Mouse (Mus musculus) adrenal gland, postnatal 4 days (tissue): ENCODE results near the gene Ppp1ca. TPM values are rescaled to one million over a fixed set of nuclear protein-coding genes. Genes with fewer than 3 reads are reported as not detected.
A peak's percentile ranks its signal among the peaks of the same experiment; 100 is the strongest.

Experiments
- DNase-seq, 2 experiments: peaks; one replicate each; pipeline ENCODE4 v3.0.0; 2021 to 2022; ENCODE audit warnings: low spot score in 2 of 2, mixed read lengths in 2 of 2
- long read RNA-seq, 2 experiments: library from polyadenylated mRNA; stranded (forward); transcript quantifications; one replicate each; pipeline ENCODE4 v2.0.0; 2021
- total RNA-seq, 2 experiments: library from RNA; stranded (reverse); gene quantifications; 2 replicates each; pipeline ENCODE4 v1.2.3; 2021

Gene Ppp1ca
- total RNA-seq = 100 to 1,000 TPM; 464 to 467 TPM
- long read RNA-seq, experiment 1, transcript Ppp1ca-201 (7 exons, 1,473 nt) = major isoform, 500 of 552 reads
- long read RNA-seq, experiment 1, partial matches to known transcripts = 30 of 552 reads
- long read RNA-seq, experiment 1, other reads (novel, unspliced or antisense) = 19 of 552 reads
- long read RNA-seq, experiment 2, transcript Ppp1ca-201 (7 exons, 1,473 nt) = major isoform, 613 of 685 reads
- long read RNA-seq, experiment 2, partial matches to known transcripts = 34 of 685 reads
- long read RNA-seq, experiment 2, other reads (novel, unspliced or antisense) = 37 of 685 reads

GRCm38 (mm10) chr19:4191528-4192250 lies at the start of gene Ppp1ca:
TSS of gene Ppp1ca (plus strand) at chr19:4192065.
- DNase-seq = peak; percentile 95 to 96

DNA sequence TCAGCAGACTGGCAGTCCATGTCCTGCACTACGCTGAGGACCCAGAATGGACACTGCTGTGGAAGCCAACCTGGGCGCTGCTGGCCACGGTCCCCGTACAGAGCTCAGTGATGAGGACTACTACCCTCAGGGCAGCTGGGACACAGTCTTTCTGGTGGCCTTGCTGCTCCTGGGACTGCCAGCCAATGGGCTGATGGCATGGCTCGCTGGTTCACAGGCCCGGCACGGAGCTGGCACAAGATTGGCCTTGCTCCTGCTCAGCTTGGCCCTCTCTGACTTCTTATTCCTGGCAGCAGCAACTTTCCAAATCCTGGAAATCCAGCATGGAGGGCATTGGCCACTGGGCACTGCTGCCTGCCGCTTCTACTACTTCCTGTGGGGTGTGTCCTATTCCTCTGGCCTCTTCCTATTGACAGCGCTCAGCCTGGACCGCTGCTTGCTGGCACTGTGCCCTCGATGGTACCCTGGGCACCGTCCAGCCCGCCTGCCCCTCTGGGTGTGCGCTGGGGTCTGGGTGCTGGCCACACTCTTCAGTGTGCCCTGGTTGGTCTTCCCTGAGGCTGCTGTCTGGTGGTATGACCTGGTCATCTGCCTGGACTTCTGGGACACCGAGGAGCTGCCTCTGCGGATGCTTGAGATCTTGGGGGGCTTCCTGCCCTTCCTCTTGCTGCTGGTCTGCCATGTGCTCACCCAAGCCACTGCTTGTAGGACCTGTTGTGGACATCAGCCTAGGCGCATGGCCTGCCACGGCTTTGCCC lies 49.3 kb upstream of the Ppp1ca start:
- DNase-seq = no peak

- no peak for DNase-seq
These were observed 48.1 kb upstream of the Ppp1ca start, which contains the start of gene Cabp4 for GRCm38 (mm10) chr19:4143759-4144268. TSS of gene Cabp4 (minus strand) at chr19:4144033.

DNA sequence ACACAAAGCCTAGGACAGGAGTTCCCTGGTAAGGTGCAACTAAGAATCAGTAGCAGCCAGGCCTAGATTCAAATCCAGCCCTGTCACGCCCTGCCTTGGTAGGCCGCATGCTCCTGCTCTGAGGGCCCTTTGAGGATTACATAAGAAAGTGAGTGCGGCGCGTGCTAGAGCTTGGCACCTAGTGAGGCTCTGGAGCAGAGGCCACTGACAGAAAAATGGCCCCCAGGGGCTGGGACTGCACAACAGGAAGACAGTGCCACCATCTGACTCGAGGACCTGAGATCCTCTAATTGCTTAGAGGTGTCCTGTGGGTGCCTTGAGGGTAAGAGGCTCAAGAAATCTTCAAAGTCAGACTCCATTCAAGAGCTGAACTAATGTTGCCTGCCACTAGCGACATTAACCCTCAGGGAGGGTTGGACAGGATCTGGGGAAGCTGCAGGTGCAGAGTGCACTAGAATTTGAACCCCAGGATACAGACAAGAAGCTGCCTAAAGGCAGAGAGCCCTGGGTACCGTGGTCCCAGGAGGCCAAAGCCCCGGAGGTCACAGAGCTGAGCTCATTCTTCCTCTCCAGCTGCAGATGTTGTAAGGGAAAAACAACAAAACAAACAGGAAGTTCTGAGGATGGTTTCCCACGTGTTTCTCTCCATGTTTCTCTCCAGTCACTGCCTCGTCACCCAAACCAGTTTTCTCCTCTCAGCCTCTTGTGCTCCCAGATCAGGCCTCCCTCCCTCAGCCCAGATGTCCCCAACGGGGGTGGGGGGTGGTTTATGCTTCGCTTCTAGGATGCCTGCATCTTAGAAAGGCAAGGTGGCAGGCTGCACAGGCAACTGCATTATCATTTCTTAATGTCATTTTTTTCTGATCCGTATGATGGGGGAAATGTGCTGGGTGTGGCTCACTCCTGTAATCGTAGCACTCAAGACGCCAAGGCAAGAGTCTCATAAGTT lies 47.0 kb upstream of the Ppp1ca start:
- DNase-seq = no peak

- DNase-seq = no peak
These were observed 45.9 kb upstream of the Ppp1ca start for GRCm38 (mm10) chr19:4145936-4146335.

DNA sequence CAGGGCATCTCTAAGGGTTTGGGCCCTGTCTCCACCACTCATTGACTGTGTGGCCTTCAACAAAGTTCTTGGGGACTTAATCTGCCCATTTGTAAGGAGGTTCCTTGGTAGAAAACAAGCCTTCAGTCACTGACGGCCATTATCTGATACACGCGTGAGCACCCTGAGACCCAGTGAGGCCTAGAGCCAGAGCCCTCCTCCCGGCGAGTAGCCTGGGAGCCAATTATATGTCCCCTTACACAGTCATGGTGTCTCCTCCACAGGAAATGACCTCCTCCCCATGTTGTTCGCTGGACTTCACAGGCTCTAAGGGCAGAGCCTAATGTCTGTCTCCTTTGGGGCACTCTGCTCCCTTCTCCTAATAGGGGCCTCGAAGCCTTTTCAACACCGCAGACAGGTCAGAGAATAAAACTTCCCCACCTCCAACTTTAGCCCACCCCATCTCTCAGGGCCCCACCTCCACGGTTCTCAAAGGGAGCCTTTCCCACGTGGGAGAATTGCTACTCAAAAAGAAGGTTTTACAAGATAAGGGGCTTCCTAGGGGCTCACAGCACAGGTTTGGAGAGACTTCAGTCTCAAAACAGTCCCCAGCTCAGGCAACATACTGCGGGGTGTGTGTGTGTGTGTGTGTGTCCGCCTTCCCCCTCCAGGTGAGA lies 45.4 kb upstream of the Ppp1ca start:
- no peak for DNase-seq

DNA sequence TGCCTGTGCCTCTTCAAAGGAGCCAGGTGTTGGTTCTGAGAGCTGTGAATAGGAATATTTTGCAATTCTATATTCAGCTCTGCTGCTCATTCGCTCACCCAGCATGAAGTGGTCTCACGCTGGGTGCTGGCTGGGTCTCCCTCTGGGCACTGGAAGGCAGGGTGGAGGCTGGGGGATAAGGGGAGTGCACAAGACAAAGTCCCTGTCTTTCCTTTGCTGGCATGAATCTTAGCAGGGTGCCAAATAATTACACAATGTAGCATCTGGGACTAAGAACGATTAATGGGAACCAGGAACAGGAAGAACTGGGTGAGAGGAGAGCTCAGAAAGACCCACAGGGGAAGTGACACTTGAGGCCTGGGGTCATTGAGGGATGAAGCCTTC lies 44.9 kb upstream of the Ppp1ca start:
- DNase-seq = no peak

- no peak for DNase-seq
These were observed 43.9 kb upstream of the Ppp1ca start for GRCm38 (mm10) chr19:4147782-4148490.

DNA sequence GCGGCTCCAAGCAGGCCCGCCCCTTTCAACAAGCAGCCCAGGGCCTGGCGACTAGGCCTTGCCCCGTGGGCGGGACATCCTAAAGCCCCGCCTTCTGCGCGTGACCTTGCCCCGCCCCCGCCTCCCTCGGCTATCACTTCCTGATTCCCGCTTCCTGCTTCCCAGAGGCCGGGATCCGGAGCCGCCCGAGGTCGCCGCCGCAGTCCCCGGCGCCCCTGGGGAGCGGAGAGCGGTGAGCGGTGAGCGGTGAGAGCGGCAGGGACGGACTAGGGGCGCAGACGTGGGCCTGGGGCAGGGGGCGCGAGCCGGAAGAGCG lies 43.4 kb upstream of the Ppp1ca start, which contains the start of gene Coro1b:
Gene Coro1b (plus strand): TSS at position 129 of the 316 bp plus-strand sequence.
- DNase-seq = peak; percentile 94 to 97

DNA sequence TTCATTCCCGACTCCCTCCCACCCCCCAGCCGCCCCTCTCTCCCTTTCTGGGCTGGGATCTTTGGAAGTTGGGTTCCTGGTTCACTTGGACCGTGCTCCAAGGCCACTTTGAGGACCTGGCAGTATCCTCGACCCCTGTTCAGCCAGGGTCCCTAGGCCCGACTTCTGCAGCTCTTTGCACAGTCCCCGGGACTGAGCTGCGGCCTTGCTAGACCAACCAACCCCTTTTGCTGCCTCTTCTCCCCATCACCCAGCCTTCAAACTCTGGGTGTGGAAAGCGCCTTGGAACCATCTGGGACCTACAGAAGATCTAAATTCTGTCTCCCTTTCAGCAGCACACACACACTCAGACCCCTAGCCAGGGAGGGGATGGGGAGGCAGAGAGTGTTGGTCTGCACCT lies 43.0 kb upstream of the Ppp1ca start:
- DNase-seq = no peak

GRCm38 (mm10) chr19:4149283-4149682 lies 42.6 kb upstream of the Ppp1ca start:
- DNase-seq = no peak

- no peak for DNase-seq
These were observed 42.0 kb upstream of the Ppp1ca start for GRCm38 (mm10) chr19:4149764-4150461.

DNA sequence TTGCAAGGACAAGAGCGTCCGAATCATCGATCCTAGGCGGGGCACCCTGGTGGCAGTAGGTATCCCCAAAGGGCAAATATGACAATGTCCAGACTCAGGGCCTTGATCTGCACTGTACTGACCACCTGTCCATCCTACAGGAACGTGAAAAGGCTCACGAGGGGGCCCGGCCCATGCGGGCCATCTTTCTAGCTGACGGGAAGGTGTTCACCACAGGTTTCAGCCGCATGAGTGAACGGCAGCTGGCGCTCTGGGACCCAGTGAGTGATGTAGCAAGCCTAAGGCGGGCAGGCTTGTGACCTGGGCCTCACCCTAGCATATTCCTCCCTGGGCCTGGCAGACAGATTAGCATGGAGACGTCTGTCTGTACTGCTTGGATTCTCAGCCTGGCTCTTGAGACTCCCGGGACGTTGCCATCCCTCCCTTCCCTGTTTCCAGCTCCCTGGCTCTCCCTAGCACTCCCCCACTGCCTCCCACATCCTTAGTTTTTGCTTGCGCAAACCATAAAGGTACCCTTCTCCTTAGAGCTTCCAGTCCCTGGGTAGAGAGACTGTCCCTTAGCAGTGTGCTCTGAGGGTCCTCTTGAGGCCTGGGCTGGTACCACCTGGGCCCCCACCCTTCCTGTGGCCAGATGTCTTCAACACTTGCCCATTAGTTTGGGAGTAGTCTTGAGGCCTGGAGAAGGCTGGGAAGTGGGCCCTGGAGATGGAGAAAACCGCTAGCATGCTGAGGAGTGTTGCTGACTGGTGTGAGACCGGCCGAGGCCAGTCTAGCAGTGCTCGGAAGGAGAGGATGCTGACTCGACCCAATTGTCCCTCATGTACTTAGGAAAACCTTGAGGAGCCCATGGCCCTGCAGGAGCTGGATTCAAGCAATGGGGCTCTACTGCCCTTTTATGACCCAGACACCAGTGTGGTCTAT lies 41.0 kb upstream of the Ppp1ca start:
- DNase-seq = no peak

DNA sequence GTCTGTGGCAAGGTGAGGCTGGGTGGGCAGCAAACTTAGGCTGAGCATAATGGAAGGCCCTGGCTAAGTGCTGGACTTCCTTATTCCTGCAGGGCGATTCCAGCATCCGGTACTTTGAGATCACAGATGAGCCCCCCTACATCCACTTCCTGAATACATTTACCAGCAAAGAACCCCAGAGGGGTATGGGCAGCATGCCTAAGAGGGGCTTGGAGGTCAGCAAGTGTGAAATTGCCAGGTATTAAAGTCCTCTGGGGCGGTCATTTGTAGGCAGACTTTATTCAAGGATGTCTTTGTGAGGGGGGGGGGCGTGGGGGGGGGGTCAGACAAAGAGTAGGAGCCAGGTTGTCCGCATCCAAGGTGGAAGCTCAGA lies 40.4 kb upstream of the Ppp1ca start:
- no peak for DNase-seq

- DNase-seq = no peak
These were observed 40.0 kb upstream of the Ppp1ca start for GRCm38 (mm10) chr19:4151898-4152297.

DNA sequence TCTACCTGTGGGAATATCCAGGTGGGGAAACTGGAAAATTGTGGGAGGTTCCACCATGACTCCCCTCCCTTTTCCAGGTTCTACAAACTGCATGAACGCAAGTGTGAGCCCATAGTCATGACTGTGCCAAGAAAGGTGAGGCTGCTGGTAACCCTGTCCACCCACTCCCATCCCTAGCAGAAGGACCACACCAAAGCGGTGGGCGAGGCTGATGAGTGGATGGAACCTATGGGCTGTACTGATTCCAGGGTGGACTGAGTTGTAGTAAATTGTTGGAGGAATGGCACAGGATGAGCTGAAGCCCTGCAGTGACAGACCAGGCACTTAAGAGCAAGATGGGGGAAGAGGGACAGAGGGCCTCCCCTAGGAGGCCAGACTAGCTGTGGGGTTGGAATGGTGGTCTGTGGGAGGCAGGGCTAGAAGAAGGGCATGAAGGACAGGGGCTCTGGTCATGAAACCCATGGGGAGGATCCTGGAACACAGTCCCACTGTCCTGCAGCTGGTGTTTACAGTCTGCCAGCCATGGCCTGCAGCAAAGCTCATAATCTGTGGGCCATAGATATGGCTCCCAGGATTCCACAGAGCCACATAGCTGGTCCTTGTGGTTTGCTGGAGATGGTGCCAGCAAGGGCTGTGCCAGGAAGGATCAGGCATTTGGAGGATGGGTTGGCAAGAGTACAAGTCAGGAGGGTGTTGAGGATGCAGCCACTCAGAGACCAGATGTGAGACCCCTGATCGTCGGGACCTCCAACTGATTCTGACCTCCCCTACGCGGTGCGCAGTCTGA lies 39.2 kb upstream of the Ppp1ca start:
- DNase-seq = no peak

- no peak for DNase-seq
These were observed 38.6 kb upstream of the Ppp1ca start, which contains the start of gene Ptprcap for GRCm38 (mm10) chr19:4153232-4153654. TSS of gene Ptprcap (plus strand) at chr19:4153604.
